Mouse (Mus musculus): ENCODE results near the gene Gsx2.

DNA sequence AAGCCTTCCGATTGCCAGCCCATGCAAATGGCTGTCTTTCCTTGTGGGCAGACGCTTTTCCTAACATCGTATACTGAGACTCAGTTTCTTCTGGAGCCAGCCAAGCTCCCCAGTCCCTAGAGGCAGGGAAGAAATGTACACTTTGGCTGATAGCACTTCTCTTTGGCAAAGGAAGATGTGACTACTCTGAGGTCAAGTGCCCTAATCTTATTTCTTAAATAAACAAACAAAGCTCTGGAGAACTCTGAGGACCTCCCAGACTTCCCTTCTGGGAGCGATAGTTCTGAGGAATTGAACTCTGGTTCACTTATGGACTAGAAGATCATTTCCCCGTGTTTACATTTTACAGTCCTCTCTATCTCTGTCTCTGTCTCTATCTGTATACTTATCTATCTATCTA, 34.0 kb downstream of the Gsx2 start:
- no peak for TF ChIP-seq CTCF (IDR thresholded peaks at IDR 0.05; ENCODE audit: low read depth, low read length)
- no peak for TF ChIP-seq POLR2A (IDR thresholded peaks at IDR 0.05; ENCODE audit: insufficient read depth, low read length)
- TF ChIP-seq EP300 (IDR thresholded peaks at IDR 0.05; ENCODE audit: insufficient read depth, low read depth, low read length): no peak

All from ES-Bruce4 (cell line).